Mouse (Mus musculus) adrenal gland (tissue): ENCODE measurements around the gene Taf1.
"Not testable (repeated sequence)": the region's sequence is repeated elsewhere in the genome, so short reads cannot be mapped to it uniquely, and the experiment has no call there.

Experiments used
- intact Hi-C: fragments of 180-260 bp; cut with DNase I; formaldehyde crosslinking; loops from one replicate; pipeline ENCODE4 v1.15.1; 2025
- long read RNA-seq, 2 experiments: library from polyadenylated mRNA; unstranded; transcript quantifications; one replicate each; pipeline ENCODE4 v2.0.0; 2020; ENCODE audit warnings: borderline replicate concordance in 1 of 2; ENCODE audit not compliant: insufficient replicate concordance in 1 of 2

Gene Taf1
- long read RNA-seq, experiment 1, partial matches to known transcripts, result 5 of 9 reads
- long read RNA-seq, experiment 1, other reads (novel, unspliced or antisense), result 4 of 9 reads
- long read RNA-seq, experiment 2, partial matches to known transcripts, result 13 of 13 reads
- long read RNA-seq, experiment 2, other reads (novel, unspliced or antisense), result 0 of 13 reads

DNA sequence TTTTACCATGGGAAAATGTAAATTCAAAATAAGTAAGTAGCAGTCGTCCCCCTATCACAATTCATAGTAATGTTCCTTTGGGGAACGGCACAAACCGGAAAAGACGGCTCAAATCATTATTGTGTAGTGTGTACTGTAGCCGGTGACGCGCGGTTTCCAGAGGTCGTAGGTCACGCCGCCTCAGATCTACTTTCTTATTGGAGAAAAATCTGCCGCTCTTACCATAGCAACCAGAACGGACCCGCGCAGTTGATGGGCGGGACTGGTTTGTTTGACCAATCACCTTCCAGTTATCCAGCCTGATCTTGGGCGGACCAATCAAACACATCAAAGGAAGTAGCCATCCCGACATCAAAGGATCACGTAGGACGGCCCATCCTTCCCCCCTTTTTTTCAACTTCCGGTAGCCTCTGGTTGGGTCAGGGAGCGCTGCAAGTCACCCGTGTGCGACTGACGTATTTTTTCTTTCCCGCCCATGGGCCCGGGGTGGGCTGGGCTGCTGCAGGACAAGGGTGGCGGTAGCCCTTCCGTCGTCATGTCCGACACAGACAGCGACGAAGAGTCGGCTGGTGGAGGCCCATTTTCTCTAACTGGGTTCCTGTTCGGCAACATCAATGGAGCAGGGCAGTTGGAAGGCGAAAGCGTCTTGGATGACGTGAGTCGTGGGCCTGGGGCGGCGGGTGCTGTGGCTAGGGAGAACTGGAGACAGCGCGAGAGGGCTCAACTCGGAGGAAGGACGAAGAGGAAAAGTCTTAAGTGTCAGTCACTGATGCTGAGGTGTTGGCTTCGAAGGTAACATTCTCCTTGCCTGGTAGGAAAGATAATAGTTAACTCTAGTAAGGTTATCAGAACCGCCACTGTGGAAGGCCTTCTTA is at the start of gene Taf1:
Gene Taf1 (plus strand): TSS at position 388 of the 875 bp plus-strand sequence.
- intact Hi-C loops, result no loop called here

GRCm38 (mm10) chrX:101486487-101487152 is 45.9 kb upstream of the Taf1 start:
- intact Hi-C loops, result not testable (repeated sequence)

GRCm38 (mm10) chrX:101504636-101505035 is 27.9 kb upstream of the Taf1 start:
- intact Hi-C loops, result no loop called here

DNA sequence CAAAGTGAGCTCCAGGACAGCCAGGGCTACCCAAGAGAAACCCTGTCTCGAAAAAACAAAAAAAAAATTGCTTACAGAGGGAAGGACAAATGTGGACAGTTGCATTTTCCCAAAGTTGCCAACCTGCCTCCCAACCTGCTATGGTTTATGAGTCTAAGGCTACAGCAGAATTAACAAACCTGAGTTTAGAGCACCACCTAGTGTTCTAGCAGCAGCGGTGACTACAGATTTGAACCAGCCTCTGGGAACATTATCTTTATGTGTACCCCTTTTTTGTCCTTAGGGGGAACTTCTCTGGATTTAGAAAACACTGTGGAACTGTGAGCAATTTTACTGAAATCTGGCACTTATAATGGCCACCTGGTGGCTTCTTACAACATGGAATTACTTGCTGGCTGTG is 16.8 kb upstream of the Taf1 start:
- intact Hi-C loops, result no loop called here

DNA sequence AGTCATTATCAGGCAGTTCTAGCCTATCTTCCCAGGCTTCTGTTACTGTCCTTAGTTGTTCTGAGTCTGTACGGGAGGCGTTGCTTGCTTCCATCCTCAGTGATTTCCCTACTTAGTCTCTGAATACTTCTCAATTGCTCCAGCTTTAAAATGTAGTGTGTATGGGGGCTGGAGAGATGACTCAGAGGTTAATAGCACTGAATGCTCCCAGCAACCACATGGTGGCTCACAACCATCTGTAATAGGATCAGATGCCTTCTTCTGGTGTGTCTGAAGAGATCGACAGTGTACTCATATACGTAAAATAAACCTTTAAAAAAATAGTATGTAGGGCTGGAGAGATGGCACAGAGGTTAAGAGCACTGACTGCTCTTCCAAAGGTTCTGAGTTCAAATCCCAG is 14.5 kb upstream of the Taf1 start:
- intact Hi-C loops, result no loop called here

- intact Hi-C loops, result no loop called here
Observed at GRCm38 (mm10) chrX:101522027-101522426, 10.5 kb upstream of the Taf1 start.

- intact Hi-C loops, result no loop called here
Observed at GRCm38 (mm10) chrX:101527356-101527755, 5.2 kb upstream of the Taf1 start.

- intact Hi-C loops, result no loop called here
Observed at GRCm38 (mm10) chrX:101585455-101585854, 52.9 kb downstream of the Taf1 start.

DNA sequence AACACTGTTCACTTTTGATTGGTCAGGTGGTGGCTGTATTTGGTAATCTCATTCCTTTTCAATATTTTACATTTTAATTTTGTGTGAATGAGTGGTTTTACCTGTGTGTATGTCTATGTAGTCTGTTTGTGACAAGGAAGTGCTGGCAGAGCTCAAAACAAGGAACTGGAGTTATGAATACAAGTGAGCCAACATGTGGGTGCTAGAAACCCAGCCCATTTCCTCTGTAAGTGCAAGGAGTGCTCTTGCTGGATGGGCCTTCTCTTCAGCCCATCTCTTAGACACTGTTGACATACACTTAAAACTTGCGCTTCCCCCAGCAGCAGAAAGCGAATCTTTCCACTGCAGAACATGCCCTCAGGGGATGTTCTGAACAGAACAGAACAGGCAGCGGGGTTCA is 83.6 kb downstream of the Taf1 start:
- intact Hi-C loops, result no loop called here

DNA sequence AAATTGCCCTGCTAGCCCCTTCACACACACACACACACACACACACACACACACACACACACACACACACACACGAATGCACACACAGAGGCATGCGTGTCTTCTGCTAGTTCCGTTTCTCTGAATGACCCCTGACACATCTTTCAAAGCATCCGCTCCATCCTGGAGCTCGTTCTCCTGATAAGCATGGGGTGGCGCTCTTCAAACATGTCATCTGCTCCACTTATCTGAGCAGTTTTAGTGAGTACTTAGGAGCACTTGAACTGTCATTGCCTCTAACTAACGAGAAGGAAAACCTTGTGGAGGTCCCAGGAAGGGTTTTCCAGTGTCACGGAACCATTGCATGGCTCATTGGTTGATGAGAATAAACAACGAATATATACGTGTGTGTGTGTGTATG is 85.4 kb downstream of the Taf1 start:
- intact Hi-C loops, result no loop called here

- intact Hi-C loops, result no loop called here
Observed at GRCm38 (mm10) chrX:101620317-101620716, 87.8 kb downstream of the Taf1 start.

DNA sequence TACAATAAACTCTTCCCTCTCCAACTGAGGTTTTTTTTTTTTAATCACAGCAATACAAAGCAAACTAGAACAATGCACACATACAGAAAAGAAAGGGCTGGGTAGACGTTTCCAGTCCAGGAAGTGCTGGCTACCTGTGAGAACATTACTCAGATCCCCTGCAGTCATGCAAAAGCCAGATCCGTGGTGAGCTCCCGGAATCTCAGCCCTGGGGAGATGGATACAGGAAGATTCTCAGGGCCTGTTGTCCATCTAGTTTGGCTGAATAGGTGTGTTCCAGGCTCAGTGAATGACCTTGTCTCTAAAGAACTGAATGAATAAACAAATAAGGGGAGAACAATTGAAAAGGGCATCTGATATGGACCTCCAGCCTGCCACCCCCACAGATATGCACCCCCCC is 90.0 kb downstream of the Taf1 start:
- intact Hi-C loops, result no loop called here

DNA sequence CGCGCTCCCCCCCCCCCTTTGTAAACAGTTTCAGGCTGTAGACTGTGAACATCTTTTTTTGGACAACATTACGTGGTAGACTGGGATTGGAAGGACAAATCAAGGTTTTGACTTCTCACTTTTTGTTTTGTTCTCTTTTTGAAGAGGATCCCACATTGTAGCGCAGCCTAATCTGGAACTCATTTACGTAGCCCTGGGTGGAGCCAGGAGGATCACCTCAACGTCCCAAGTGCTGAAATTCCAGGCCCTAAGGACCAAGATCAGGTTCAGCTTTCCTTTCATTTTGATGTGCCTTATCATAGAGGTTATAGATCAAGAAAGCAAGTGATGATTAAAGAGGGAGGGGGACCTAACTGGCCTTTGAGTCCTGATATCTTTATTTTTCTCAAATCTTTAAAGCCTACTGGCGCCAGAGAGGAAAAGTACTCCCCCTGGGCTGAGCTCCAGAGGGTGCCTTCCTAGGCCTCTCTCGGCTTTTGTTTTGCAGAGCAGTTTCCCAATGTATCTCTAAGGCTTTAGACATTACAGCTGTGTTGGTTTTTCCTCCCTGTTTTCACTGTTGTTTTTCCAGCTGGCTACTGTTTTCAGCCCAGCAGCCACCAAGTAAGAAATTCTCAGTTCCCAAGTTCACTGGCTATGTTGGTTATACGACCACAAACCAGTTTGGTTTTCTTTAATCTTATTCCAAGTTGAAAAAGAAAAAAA is 104.4 kb downstream of the Taf1 start:
- intact Hi-C loops, result no loop called here

DNA sequence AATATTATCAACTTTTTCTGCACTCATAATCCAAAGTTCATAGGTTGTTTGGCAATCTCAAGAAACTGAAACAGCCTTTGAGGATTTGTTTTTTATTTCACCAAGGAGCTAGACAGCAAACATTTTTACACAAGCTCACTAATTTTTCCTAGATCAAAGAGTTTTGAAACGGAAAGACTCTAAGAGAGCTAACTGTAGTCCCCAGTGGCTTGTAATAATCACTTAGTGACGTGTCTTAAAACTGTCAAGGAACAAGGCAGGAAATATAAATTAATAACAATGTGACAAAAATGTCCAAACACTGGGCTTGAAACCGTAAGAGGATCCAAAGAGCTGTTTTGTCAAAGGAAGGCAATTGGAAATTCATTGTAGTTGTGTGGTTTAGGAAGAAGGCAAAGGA is 106.3 kb downstream of the Taf1 start:
- intact Hi-C loops, result no loop called here

DNA sequence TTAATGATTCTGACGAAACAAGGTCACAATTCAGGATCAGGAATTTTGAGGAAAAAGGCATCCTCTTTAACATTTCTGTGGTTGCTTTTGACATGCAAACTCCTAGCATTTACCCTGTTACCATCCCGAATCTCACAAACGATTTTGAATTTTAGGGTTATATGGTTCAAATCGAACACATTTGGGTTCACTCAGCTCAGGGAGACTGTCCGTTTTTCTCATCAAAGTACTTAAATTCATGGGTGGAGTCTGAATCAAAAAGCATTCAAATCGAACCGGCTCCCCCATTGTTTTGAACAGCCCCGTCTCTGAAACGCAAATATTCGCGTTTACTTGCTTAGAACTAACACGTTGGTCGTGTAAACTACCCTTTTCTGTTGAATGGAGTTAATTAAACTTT is 106.8 kb downstream of the Taf1 start:
- intact Hi-C loops, result no loop called here

GRCm38 (mm10) chrX:101639741-101640166 is 107.2 kb downstream of the Taf1 start, which contains the start of gene Ogt:
Ogt (plus strand) TSS chrX:101640060.
- intact Hi-C loops, result no loop called here

GRCm38 (mm10) chrX:101640194-101641160 is 107.9 kb downstream of the Taf1 start:
- intact Hi-C loops, result no loop called here

GRCm38 (mm10) chrX:101641161-101641530 is 108.6 kb downstream of the Taf1 start:
- intact Hi-C loops, result no loop called here

DNA sequence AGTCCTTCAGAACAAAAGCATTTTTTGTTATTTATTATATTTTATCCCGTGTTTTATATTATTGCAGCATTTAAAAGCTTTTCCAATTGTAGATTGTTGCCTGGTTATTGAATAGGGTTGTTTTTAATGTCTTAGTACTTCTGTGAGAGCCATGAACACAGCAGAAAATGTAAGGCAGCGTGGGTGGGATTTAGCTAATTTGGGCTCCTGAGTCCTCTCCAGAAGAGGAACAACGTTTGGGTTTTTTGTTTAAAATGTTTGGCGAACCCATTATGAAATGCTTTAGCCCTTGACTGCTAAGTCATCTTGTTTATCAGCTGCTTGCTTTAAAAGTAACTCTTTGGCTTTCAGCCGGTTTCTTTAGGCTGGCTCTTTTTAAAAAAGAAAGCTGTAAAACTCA is 109.6 kb downstream of the Taf1 start:
- intact Hi-C loops, result no loop called here

GRCm38 (mm10) chrX:101645286-101645685 is 112.8 kb downstream of the Taf1 start:
- intact Hi-C loops, result no loop called here
